Mouse (Mus musculus) thymus, adult 2 months (tissue): ENCODE results near the gene Tfrc.

Source experiments
- CTCF ChIP-seq: fragments of 200-500 bp; IDR thresholded peaks from 2 replicates; pipeline ENCODE4 v1.5.1; 2012; ENCODE audit warnings: mild to moderate bottlenecking, control low read depth, low read length, moderate library complexity, borderline replicate concordance; ENCODE audit not compliant: control insufficient read depth, poor library complexity, insufficient read depth; ENCODE audit errors: extremely low read depth
- POLR2A ChIP-seq: fragments of 200-500 bp; IDR thresholded peaks from 2 replicates; pipeline ENCODE4 v1.6.1; 2012; ENCODE audit warnings: mild to moderate bottlenecking, low read length, control low read depth, moderate library complexity; ENCODE audit not compliant: control insufficient read depth, poor library complexity, insufficient read depth; ENCODE audit errors: extremely low read depth

DNA sequence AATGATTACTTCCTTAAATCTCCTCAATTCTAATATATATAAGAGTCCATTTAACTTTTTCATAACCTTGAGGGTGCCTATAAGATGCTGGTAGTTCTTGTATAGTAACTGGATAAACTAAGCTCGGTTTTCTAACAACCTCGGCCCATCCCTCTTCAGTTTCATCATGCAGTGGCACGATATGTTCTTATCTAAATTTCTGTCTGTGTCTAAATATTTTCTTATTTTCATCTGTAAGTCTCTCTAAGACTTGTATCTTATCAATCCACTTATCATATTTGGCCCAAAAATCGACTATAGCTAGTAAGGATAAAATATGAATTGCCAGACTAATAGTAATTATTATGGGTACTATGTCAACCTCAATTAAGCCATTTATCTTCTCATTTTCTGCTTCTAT is 22.2 kb upstream of the Tfrc start:
- TF ChIP-seq CTCF (no peak), POLR2A (no peak)
